Mouse (Mus musculus) gastrocnemius, adult 2 months (tissue): Measurements from ENCODE around the gene P2rx4. TPM values are rescaled to one million over a fixed set of nuclear protein-coding genes. Genes with fewer than 3 reads are reported as not detected.

Experiments used
- DNase-seq: peaks from one replicate; pipeline ENCODE4 v3.0.0; 2022
- H3K27ac ChIP-seq: fragments of 200-600 bp; 2 replicates; pipeline ENCODE4 v1.8.1; 2022; ENCODE audit warnings: mild to moderate bottlenecking
- H3K4me3 ChIP-seq: fragments of 200-600 bp; 2 replicates; pipeline ENCODE4 v1.8.1; 2022; ENCODE audit warnings: mild to moderate bottlenecking, moderate library complexity
- CTCF ChIP-seq: fragments of 200-600 bp; IDR thresholded peaks from 2 replicates; pipeline ENCODE4 v1.8.1; 2022; ENCODE audit warnings: antibody characterized with exemption, mild to moderate bottlenecking, moderate library complexity
- intact Hi-C: fragments of 180-260 bp; cut with DNase I; formaldehyde crosslinking; loops from one replicate; pipeline ENCODE4 v1.15.1; 2025
- total RNA-seq, 2 experiments: library from RNA; stranded (reverse); gene quantifications; 2 replicates each; pipeline ENCODE4 v1.2.3; 2021

The P2rx4 gene
- total RNA-seq, 2 experiments from 2014 or later, result 3.8 to 5.5 TPM

GRCm38 (mm10) chr5:122689153-122689552, 18.2 kb upstream of the P2rx4 start:
- no peak for DNase-seq
- intact Hi-C loops, result no loop called here
- TF ChIP-seq CTCF, result no peak
- H3K27ac ChIP-seq, result no peak overlapping the region
- no peak overlapping the region for H3K4me3 ChIP-seq

DNA sequence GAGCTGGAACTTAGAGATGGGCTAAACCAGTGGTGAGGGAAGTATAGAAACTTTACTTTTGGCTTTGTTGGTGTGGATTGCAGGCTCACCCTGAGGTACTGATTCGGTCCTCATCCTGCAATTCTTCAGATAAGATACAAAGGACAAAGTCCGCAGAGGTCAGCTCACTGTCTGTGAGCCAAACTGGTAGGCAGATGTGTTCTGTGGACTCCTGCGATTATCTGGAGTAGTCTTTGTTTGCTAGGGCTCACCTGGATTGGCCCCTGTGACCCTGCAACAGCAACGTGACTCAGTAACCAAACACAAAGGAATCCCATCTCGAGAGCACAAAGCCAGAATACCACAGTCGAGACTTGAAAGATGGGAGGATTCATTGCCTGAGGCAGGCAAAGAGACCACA, 16.9 kb upstream of the P2rx4 start:
- Histone ChIP-seq H3K4me3 (no peak overlapping the region), H3K27ac (no peak overlapping the region)
- DNase-seq, result no peak
- TF ChIP-seq CTCF, result no peak
- intact Hi-C loops, result no loop called here

DNA sequence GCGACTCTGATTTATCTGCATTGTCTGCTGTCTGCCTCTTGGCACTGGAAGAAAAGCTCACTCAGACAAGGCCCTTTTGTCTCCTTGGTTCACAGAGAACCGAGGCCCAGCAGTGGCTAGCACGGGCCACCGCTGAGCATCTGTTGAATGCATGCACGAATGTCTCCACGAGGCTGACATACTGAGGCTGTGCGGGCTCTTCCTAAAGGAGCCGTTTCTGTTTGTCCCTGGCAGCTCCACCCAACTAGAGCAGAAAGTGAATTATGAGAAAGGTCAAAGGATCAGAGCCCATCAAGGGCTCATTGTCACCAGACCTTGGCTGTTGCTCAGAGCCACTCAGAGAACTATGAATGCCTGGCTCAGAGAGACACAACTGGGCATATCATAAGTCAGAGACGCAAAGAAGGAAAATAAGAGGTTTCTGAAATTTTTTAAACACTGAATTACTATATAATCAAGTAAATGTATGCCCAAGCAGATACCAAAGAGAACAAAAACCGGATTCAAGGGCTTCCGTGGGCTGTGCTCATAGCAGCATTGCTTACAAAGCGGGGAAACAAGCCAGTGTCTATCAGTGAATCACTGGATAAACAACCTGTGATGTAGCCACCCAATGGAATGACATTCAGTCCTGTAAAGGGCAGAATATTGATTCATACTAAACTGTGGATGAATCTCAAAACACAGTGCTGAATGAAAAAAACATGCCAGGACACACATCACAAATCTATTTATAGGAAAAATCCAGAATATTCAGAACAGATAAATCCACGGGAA, 13.7 kb upstream of the P2rx4 start:
- H3K27ac ChIP-seq, result no peak overlapping the region
- no peak for DNase-seq
- no peak overlapping the region for H3K4me3 ChIP-seq
- no peak for TF ChIP-seq CTCF
- intact Hi-C loops, result no loop called here

GRCm38 (mm10) chr5:122695516-122695915, 11.8 kb upstream of the P2rx4 start:
- Histone ChIP-seq H3K4me3 (no peak overlapping the region), H3K27ac (no peak overlapping the region)
- intact Hi-C loops, result no loop called here
- no peak for DNase-seq
- TF ChIP-seq CTCF, result no peak

GRCm38 (mm10) chr5:122698041-122698700, 9.2 kb upstream of the P2rx4 start:
- peak overlapping the region; percentile 9; the same call in 1 of the 2 replicates for H3K4me3 ChIP-seq
- H3K27ac ChIP-seq, result peak overlapping the region; percentile 75
- intact Hi-C loops, result no loop called here
- no peak for TF ChIP-seq CTCF
- peak; percentile 47 for DNase-seq

GRCm38 (mm10) chr5:122698701-122699060, 8.7 kb upstream of the P2rx4 start:
- no peak for TF ChIP-seq CTCF
- intact Hi-C loops, result no loop called here
- H3K27ac ChIP-seq, result peak overlapping the region; percentile 75

DNA sequence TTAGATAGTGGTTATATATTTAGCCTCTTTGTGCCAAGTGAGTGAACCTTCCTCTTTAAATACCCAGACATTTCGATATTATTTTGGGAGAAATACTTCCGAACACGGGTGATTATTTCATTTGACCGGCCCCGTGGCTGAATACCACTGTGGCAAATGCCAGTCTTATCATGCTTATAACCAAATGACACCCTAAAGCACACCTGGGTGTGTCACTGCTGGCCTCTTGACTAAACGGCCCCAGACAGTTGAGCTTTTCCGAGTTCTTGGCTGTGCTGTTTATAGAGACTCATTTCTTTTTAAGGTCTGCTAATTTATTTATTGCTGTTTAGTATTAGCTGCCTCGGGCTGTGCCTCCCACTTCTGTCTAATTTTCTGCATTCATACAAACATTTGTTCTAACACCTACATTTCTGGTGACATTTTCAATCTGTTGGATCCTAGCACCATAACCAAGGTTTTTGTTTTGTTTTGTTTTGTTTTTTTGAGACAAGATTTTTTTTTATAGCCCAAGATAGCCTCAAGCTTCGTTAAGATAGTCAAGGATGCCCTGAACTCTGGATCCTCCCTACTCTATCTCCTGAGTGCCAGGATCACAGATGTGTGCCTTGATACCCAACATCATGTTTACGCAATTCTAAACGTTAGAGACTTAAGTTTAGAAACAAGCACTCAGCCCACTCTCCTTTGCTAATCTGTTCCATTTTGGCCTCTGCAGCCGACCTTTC, 7.1 kb upstream of the P2rx4 start:
- H3K27ac ChIP-seq, result no peak overlapping the region
- H3K4me3 ChIP-seq, result no peak overlapping the region
- DNase-seq, result no peak
- no peak for TF ChIP-seq CTCF
- intact Hi-C loops, result no loop called here

More at GRCm38 (mm10) chr5:122698701-122699060, 8.7 kb upstream of the P2rx4 start:
- no peak for DNase-seq
- peak overlapping the region; percentile 9; the same call in 1 of the 2 replicates for H3K4me3 ChIP-seq

DNA sequence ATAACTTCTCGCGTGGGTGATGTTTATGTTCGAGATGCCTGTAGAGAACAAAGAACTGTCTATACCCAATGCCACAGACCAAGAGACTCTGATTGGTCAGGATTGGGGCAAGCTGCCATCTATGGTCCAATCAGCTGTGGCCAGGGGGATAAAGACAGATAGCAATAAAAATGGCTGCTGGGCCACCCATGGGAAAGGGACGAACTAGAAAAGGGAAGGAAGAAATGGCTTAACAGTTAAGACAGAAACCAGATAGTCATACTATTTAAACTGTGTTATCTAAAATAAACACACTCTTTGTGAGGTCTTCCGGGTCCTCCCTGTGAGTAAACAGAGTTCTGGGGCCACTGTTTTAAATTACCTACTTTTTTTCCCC, 6.5 kb upstream of the P2rx4 start:
- DNase-seq, result no peak
- intact Hi-C loops, result no loop called here
- H3K4me3 ChIP-seq, result no peak overlapping the region
- H3K27ac ChIP-seq, result no peak overlapping the region
- TF ChIP-seq CTCF, result no peak

- DNase-seq, result peak; percentile 35
- H3K27ac ChIP-seq, result no peak overlapping the region
- no peak for TF ChIP-seq CTCF
- no peak overlapping the region for H3K4me3 ChIP-seq
- intact Hi-C loops, result no loop called here
These were observed 5.2 kb upstream of the P2rx4 start for GRCm38 (mm10) chr5:122702156-122702555.

DNA sequence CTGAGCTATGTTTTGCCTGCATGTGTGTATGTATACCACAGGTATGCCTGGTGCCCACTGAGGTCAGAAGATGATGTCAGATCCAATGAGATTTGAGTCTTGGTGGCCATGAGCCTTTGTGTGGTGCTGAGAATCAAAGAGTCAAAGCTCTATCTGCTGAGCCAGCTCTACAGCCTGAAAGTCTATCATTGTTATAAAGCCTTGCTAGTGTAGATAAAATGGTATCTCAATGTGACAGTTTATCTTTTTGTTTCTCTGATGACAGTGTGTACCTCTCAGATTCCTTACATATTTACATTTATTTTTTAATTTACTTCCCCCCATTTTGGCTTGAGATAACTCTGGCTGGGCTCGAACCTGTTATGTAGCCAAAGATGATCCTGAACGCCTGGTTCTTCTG, 3.8 kb upstream of the P2rx4 start:
- TF ChIP-seq CTCF, result no peak
- intact Hi-C loops, result no loop called here
- DNase-seq, result no peak
- Histone ChIP-seq H3K4me3 (no peak overlapping the region), H3K27ac (no peak overlapping the region)

DNA sequence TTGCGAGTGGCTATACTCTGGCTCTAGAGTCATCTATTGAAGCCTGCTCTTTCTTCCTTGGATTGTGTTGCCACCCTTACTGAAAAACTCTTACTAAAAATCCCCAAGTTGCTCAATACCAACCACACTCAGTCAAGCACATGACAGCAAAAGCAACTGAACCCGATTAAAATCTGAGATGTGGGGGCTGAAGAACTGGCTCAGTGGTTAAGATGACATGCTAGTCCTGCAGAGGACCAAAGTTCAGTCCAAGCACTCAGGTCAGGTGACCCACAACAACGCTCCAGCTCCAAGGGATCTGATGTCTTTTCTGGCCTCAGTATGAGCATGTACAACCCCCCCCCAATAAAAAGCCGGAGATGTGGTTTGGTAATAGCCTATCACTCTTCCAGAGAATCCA, 2.8 kb upstream of the P2rx4 start:
- intact Hi-C loops, result no loop called here
- Histone ChIP-seq H3K27ac (no peak overlapping the region), H3K4me3 (no peak overlapping the region)
- DNase-seq, result no peak
- TF ChIP-seq CTCF, result no peak

- no peak for TF ChIP-seq CTCF
- DNase-seq, result no peak
- intact Hi-C loops, result no loop called here
- Histone ChIP-seq H3K27ac (no peak overlapping the region), H3K4me3 (no peak overlapping the region)
These were observed 2.2 kb upstream of the P2rx4 start for GRCm38 (mm10) chr5:122705174-122705573.

GRCm38 (mm10) chr5:122706917-122707275, 448 bp upstream of the P2rx4 start:
- no peak for DNase-seq
- Histone ChIP-seq H3K4me3 (peak overlapping the region; percentile 82), H3K27ac (peak overlapping the region; percentile 89)
- no peak for TF ChIP-seq CTCF
- intact Hi-C loops, result no loop called here
